Mouse (Mus musculus): ENCODE results near the gene Tnk2.

DNA sequence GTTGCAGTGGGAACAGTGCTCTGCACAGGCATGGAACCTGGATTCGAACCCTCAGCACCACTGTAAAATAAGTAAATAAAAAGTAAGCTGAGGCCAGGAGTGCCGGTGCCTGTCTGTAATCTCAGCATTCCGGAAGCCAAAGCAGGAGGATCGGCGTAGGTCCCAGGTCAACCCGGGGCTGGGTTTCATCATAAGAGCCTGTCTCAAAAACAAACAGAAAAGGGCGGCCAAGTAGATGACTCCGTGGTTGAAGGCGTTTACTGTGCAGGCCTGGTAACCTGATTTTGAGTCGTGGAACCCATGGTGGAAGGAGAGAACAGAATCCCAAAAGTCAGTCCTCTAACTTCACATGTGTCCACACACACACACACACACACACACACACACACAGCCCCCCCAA lies 41.7 kb downstream of the Tnk2 start:
- TF ChIP-seq CTCF (conservative IDR thresholded peaks at IDR 0.05; ENCODE audit: insufficient read depth, insufficient read length, low read depth, low read length) (no peak), POLR2A (IDR thresholded peaks at IDR 0.05; ENCODE audit: low read depth, low read length) (no peak)
